Mouse (Mus musculus) stomach, embryonic 14.5 days (tissue): ENCODE data around the gene Nfasc. TPM values are rescaled to one million over a fixed set of nuclear protein-coding genes. Genes with fewer than 3 reads are reported as not detected.

Experiments
- ATAC-seq: fragments of 200-750 bp; cut with Nextera tagmentation; 2 replicates; pipeline ENCODE4 v1.8.0; 2017; ENCODE audit warnings: low read depth, moderate TSS enrichment; ENCODE audit not compliant: insufficient number of reproducible peaks, insufficient read depth, low FRiP score
- H3K27ac ChIP-seq: fragments of 300-500 bp; sonication (generic); 2 replicates; pipeline ENCODE4 v1.5.1; 2014; ENCODE audit warnings: mild to moderate bottlenecking, low read length, moderate library complexity, mixed read lengths
- H3K27me3 ChIP-seq: fragments of 300-500 bp; sonication (generic); 2 replicates; pipeline ENCODE4 v1.6.1; 2014; ENCODE audit warnings: low read length, control low read depth, mixed read lengths; ENCODE audit not compliant: control insufficient read depth, insufficient read depth
- H3K36me3 ChIP-seq: fragments of 300-500 bp; sonication (generic); 2 replicates; pipeline ENCODE4 v1.6.1; 2014; ENCODE audit warnings: mild to moderate bottlenecking, control low read depth, low read length, moderate library complexity, mixed read lengths; ENCODE audit not compliant: control insufficient read depth, insufficient read depth
- H3K4me1 ChIP-seq: fragments of 300-500 bp; sonication (generic); 2 replicates; pipeline ENCODE4 v1.6.1; 2014; ENCODE audit warnings: low read length, control low read depth, mixed read lengths; ENCODE audit not compliant: control insufficient read depth, insufficient read depth
- H3K4me2 ChIP-seq: fragments of 300-500 bp; sonication (generic); replicated peaks from 2 replicates; pipeline ENCODE4 v1.6.1; 2014; ENCODE audit warnings: low read depth, low read length, control low read depth
- H3K4me3 ChIP-seq: fragments of 300-500 bp; sonication (generic); 2 replicates; pipeline ENCODE4 v1.5.1; 2014; ENCODE audit warnings: low read depth, low read length, control low read depth
- H3K9ac ChIP-seq: fragments of 300-500 bp; sonication (generic); replicated peaks from 2 replicates; pipeline ENCODE4 v1.6.1; 2014; ENCODE audit warnings: low read depth, mild to moderate bottlenecking, control low read depth, low read length, moderate library complexity, mixed read lengths
- H3K9me3 ChIP-seq: fragments of 300-500 bp; sonication (generic); 2 replicates; pipeline ENCODE4 v1.6.1; 2016; ENCODE audit warnings: low read depth, low read length, control low read depth; ENCODE audit not compliant: control insufficient read depth
- WGBS: fragments of 180-500 bp; shearing (Covaris S2); extraction: QIAGEN DNeasy Blood & Tissue Kit; methylation state at CpG from one replicate; pipeline ENCODE4 v1.1.7; 2014; 5-methylcytosine and 5-hydroxymethylcytosine counted together
- polyA plus RNA-seq: library from polyadenylated mRNA; unstranded; fragments of >200 nt; fragmentation: Nextera tagmentation; extraction: Ambion mirVana; gene quantifications from 2 replicates; pipeline ENCODE4 v1.2.1, GENCODE M21; 2014

Nfasc gene
- polyA plus RNA-seq, 1 experiment from 2014 or later = 5.0 TPM

DNA sequence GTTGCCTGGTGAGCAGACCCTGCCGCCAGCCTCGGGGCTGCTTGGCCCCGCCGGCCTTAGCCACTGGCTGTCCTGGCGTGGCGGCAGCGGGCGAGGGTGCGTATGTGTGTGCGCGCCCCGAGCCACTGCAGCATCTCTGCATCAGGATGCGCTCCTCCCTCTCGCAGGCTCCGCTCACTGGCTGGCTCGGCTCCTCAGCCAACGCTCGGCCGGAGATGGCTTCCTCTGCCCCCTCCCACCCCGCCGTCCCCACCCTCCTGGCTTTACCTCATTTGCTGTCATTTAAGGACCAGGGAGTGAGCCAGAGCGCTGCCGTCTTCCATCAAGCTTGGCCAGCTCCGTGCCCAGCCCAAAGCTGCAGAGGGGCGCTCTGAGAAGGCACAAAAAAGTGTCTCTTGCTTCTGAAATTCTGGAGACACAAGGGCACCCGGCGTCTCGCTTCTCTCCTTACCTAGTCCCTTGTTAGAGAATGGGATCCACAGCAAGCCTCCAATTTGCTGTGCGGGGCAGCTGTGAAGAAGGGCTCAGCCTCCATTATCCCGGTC is 198.8 kb downstream of the Nfasc start, which contains the start of gene Cntn2:
Cntn2 (minus strand) TSS at position 495 of the 545 bp plus-strand sequence.
- Histone ChIP-seq H3K4me3 (peak within 1 kb of the TSS; percentile 15), H3K4me2 (peak within 1 kb of the TSS; percentile 35), H3K4me1 (peaks cover 14% of the 10 kb centered on the region), H3K27me3 (peaks cover 8% of the 10 kb centered on the region; the same call in 1 of the 2 replicates), H3K27ac (no peak within 1 kb of the TSS), H3K36me3 (no peaks in the 10 kb centered on the region), H3K9ac (no peak within 1 kb of the TSS), H3K9me3 (no peaks in the 10 kb centered on the region)
- WGBS = 1% methylated on average over 30 of the region's 30 CpGs
- ATAC-seq = no peak

DNA sequence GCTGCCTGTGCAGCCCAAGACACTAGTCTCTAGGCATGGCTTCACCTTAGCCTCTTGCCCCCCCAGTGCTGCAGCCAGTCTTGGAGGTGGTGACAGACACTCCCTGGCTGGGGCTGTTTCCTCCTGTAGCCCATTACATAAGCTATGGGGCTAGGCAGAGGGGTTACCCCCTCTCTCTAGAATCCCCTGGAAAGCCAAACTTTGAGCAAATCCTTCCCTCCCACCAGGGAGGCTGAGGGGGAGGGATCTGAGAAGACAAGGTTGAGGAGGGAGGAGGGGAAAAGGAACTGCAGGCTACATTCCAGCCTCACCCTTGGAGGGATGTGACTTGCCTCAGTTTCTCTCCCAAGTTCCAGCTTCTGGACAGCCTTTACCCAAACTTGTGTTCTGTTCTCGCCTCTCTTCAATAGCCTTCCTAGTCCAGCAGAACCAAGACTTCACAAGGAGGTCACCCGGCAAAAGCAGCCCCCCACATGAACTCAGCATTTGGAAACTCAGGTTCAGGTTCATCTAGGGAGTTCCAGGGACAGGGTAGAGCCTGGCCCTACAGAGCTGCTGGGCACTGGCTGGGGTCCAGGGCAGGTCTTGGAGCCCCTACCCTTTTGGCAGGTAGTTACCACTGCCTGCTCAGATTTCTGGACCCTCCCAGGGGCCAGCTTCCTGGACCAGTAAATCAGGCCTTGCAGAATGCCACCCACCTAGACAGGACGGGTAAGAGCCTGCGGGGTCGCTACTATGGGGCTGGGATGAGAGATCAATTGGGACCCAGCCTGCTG is 199.6 kb downstream of the Nfasc start:
- Histone ChIP-seq H3K4me1 (peaks cover 14% of the 10 kb centered on the region), H3K4me2 (no peak overlapping the region; the same call in 1 of the 2 replicates), H3K9me3 (no peaks in the 10 kb centered on the region), H3K36me3 (no peaks in the 10 kb centered on the region), H3K4me3 (peak overlapping the region; percentile 15; the same call in 1 of the 2 replicates), H3K27me3 (peaks cover 8% of the 10 kb centered on the region; the same call in 1 of the 2 replicates), H3K9ac (no peak overlapping the region), H3K27ac (no peak overlapping the region)
- ATAC-seq = peak; percentile 31; the same call in 1 of the 2 replicates
- 20% methylated on average over 5 of the region's 5 CpGs for WGBS

DNA sequence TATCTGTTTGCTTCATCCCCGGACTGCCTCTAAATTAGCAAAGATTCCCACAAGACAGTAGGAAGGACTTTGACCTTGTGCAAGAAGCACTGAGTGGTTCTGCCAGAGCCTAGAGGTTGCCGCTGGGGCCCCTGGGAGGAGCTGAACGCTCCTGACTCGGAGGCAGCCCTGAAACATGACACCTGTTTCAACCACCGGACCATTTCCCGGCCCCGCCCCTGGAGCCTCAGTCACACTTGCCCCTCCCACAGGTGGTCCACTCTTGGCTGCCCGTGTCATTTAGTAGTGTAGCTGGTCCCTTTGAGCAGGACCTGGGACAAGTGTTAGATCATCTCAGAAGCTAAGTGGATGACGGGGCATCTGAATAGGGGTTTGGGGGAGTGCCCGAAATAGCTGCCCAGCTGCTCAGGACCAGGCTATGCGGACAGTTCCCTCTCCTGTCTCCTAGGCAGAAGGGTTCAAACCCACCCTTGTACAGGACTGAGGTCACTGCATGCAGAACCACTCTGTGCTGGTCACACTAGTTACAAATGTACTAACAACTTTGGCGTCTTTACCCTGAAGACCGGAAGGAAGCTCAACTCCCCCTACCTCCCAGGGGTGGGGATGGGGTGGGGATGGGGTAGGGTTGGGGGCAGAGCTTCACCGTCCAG is 200.3 kb downstream of the Nfasc start:
- Histone ChIP-seq H3K4me1 (peaks cover 14% of the 10 kb centered on the region), H3K27me3 (peaks cover 8% of the 10 kb centered on the region; the same call in 1 of the 2 replicates), H3K9ac (no peak overlapping the region), H3K27ac (no peak overlapping the region), H3K4me3 (no peak overlapping the region), H3K4me2 (no peak overlapping the region), H3K9me3 (no peaks in the 10 kb centered on the region), H3K36me3 (no peaks in the 10 kb centered on the region)
- 6% methylated on average over 14 of the region's 14 CpGs for WGBS
- peak; percentile 62 for ATAC-seq

GRCm38 (mm10) chr1:132540701-132541100 is 200.9 kb downstream of the Nfasc start:
- Histone ChIP-seq H3K4me1 (peaks cover 14% of the 10 kb centered on the region), H3K4me3 (no peak overlapping the region), H3K9ac (no peak overlapping the region), H3K27me3 (peaks cover 8% of the 10 kb centered on the region; the same call in 1 of the 2 replicates), H3K27ac (no peak overlapping the region), H3K36me3 (no peaks in the 10 kb centered on the region), H3K4me2 (no peak overlapping the region), H3K9me3 (no peaks in the 10 kb centered on the region)
- 42% methylated on average over 7 of the region's 7 CpGs for WGBS
- no peak for ATAC-seq

GRCm38 (mm10) chr1:132537736-132538135 is 203.9 kb downstream of the Nfasc start:
- Histone ChIP-seq H3K4me1 (peaks cover 15% of the 10 kb centered on the region), H3K9me3 (no peaks in the 10 kb centered on the region), H3K4me2 (no peak overlapping the region), H3K4me3 (no peak overlapping the region), H3K27ac (no peak overlapping the region), H3K36me3 (no peaks in the 10 kb centered on the region), H3K27me3 (no peaks in the 10 kb centered on the region), H3K9ac (no peak overlapping the region)
- ATAC-seq = no peak
- 84% methylated on average over 5 of the region's 5 CpGs for WGBS

- no peak overlapping the region for H3K4me2 ChIP-seq
- H3K27me3 ChIP-seq = no peaks in the 10 kb centered on the region
- peaks cover 10% of the 10 kb centered on the region for H3K4me1 ChIP-seq
- no peak overlapping the region for H3K9ac ChIP-seq
- no peak overlapping the region for H3K4me3 ChIP-seq
- 84% methylated on average over 3 of the region's 3 CpGs for WGBS
- no peaks in the 10 kb centered on the region for H3K36me3 ChIP-seq
- no peak overlapping the region for H3K27ac ChIP-seq
- H3K9me3 ChIP-seq = no peaks in the 10 kb centered on the region
- ATAC-seq = no peak
Observed at GRCm38 (mm10) chr1:132536416-132536815, 205.2 kb downstream of the Nfasc start.

DNA sequence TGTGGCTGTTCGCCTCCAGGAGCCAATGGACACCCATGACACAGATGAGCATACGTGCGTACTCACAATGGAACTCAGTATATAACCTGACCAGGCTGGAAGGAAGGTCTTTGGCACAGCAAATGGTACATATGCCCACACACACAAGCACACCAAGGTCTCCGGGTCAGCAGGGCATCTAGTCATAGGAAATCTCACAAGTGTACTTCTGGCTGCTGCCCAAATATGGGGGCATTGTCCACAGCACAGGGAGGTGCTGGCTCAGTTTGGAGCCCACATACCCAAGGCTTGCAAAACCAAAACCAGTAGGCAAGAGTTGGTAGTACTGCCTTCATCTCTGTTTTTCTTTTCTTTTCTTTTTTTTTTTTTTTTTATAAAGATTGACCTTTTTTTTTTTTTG is 206.1 kb downstream of the Nfasc start:
- H3K27me3 ChIP-seq = no peaks in the 10 kb centered on the region
- H3K27ac ChIP-seq = no peak overlapping the region
- no peak for ATAC-seq
- H3K9me3 ChIP-seq = no peaks in the 10 kb centered on the region
- H3K9ac ChIP-seq = no peak overlapping the region
- H3K4me1 ChIP-seq = peaks cover 11% of the 10 kb centered on the region
- no peak overlapping the region for H3K4me2 ChIP-seq
- 89% methylated on average over 4 of the region's 4 CpGs for WGBS
- H3K36me3 ChIP-seq = no peaks in the 10 kb centered on the region
- no peak overlapping the region for H3K4me3 ChIP-seq

- Histone ChIP-seq H3K27me3 (no peaks in the 10 kb centered on the region), H3K27ac (no peak overlapping the region), H3K4me2 (no peak overlapping the region), H3K4me1 (peaks cover 15% of the 10 kb centered on the region), H3K9me3 (no peaks in the 10 kb centered on the region), H3K36me3 (no peaks in the 10 kb centered on the region), H3K4me3 (no peak overlapping the region), H3K9ac (no peak overlapping the region)
- ATAC-seq = 0 out of 2 replicates have a peak, but pooled peaks have one; percentile 21
- WGBS = 5% methylated on average over 8 of the region's 8 CpGs
Observed at GRCm38 (mm10) chr1:132533840-132534239, 207.8 kb downstream of the Nfasc start.
